Mouse (Mus musculus): ENCODE measurements around the gene Otos.

The Otos gene

GRCm38 (mm10) chr1:92607711-92608110, 40.9 kb downstream of the Otos start:
- DNase-seq (ENCODE audit: low read depth, low spot score), result no peak

- no peak for DNase-seq (ENCODE audit: low read depth, low spot score)
These were observed 43.2 kb downstream of the Otos start, which contains the start of gene Olfr1410 for GRCm38 (mm10) chr1:92605482-92605881. TSS of gene Olfr1410 (plus strand) at chr1:92605782.

GRCm38 (mm10) chr1:92596019-92596418, 52.6 kb downstream of the Otos start:
- no peak for DNase-seq (ENCODE audit: low read depth, low spot score)

Measured in telencephalon, adult 2 months (tissue).